Mouse (Mus musculus): ENCODE results near the gene Rpn1.

GRCm38 (mm10) chr6:88095377-88095776, 11.1 kb downstream of the Rpn1 start:
- no peak for TF ChIP-seq CTCF (IDR thresholded peaks at IDR 0.05; ENCODE audit: low read depth, low read length)
- TF ChIP-seq EP300 (IDR thresholded peaks at IDR 0.05; ENCODE audit: insufficient read depth, low read depth, low read length), result no peak
